Mouse (Mus musculus): ENCODE data around the gene Noa1. TPM values are rescaled to one million over a fixed set of nuclear protein-coding genes. Genes with fewer than 3 reads are reported as not detected.

Gene Noa1
- polyA plus RNA-seq, 1 experiment = 29.5 TPM

- no peaks in the 10 kb centered on the region for H3K4me1 ChIP-seq (ENCODE audit: control insufficient read depth, insufficient read depth, insufficient read length, low read length)
- no peak overlapping the region for H3K4me3 ChIP-seq (ENCODE audit: insufficient read depth, low read depth, low read length)
- no peak overlapping the region for H3K27ac ChIP-seq (replicated peaks; ENCODE audit: low read depth, low read length)
These were observed 57.6 kb downstream of the Noa1 start for GRCm38 (mm10) chr5:77252115-77252827.

DNA sequence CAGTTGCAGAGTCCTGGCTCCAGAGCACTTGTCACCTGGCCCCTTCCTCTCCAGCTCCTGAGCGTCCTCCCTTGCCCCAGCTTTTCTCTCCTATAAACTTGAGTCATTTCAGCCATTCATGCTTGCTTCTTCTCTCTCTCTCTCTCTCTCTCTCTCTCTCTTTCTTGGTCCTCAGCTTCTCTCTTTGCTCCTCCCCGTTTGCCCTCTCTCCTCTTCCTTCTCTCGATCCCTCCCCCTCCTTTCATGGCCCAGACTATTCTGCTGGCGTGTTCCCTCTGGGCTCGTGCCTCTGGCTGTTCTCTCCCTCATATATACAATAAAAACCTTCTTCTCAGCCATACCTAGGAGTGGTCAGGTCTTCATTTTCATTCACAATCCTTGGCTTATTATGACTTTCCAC lies 58.2 kb downstream of the Noa1 start:
- Histone ChIP-seq H3K4me3 (ENCODE audit: insufficient read depth, low read depth, low read length) (no peak overlapping the region), H3K27ac (replicated peaks; ENCODE audit: low read depth, low read length) (no peak overlapping the region), H3K4me1 (ENCODE audit: control insufficient read depth, insufficient read depth, insufficient read length, low read length) (no peaks in the 10 kb centered on the region)

DNA sequence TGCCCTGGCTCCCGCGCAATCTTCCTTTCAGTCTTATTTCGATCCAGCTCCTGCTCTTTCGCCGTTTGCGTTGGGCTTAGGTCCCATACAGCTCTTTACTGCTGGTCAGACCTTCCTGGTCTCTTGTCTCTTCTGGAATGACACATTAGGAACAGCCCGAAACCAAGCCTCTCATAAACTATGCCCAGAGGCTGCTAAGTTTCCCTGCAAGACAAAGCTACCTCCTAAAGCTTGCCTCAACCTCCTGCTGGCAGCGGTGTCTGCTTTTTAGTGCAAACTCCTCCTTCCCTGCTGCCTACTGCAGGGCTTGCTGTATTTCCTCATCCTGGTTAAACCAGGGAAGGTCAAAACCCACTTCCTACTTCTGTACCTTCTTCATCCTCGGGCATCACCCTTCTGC lies 59.8 kb downstream of the Noa1 start:
- H3K4me1 ChIP-seq (ENCODE audit: control insufficient read depth, insufficient read depth, insufficient read length, low read length) = no peaks in the 10 kb centered on the region
- no peak overlapping the region for H3K4me3 ChIP-seq (ENCODE audit: insufficient read depth, low read depth, low read length)
- H3K27ac ChIP-seq (replicated peaks; ENCODE audit: low read depth, low read length) = no peak overlapping the region

DNA sequence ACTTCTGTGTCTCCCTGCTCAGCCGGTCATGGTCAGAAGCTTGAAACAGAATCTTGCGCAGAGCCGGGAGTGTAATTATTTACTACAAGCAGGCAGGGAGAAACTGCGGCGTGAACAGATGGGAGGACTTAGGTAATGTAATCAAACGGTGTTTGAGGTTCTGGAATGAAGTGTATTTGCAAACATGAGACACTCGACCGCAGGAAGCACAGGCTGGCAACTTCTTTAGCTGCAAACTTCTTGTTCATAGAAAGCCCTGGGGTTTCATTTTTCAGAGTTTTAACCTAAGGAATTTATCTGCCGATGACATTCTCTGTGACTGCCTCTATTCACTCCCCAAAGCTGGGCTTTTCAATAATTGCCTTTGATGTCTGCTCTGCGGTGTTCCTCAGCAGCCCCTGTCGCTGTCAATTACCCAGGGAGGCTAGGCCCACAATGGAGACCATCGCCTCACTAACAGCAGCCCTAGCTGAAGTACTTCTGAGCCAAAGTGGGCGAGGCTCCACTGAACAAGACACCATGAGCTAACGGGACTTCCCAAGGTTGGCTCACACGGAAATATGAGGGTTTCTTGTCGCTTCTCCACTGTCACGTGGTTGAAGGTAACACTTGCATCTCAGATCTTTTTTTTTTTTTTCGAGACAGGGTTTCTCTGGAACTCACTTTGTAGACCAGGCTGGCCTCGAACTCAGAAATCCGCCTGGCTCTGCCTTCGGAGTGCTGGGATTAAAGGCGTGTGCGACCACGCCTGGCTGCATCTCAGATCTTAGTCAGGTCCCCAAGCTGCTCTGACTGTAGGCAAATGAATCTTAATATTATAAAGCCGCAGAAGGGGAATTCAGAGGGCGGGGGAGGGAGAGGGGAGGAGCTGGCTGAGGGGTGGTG lies 63.9 kb downstream of the Noa1 start:
- no peak overlapping the region for H3K27ac ChIP-seq (replicated peaks; ENCODE audit: low read depth, low read length)
- no peaks in the 10 kb centered on the region for H3K4me1 ChIP-seq (ENCODE audit: control insufficient read depth, insufficient read depth, insufficient read length, low read length)
- peak overlapping the region; percentile 49 for H3K4me3 ChIP-seq (ENCODE audit: insufficient read depth, low read depth, low read length)

DNA sequence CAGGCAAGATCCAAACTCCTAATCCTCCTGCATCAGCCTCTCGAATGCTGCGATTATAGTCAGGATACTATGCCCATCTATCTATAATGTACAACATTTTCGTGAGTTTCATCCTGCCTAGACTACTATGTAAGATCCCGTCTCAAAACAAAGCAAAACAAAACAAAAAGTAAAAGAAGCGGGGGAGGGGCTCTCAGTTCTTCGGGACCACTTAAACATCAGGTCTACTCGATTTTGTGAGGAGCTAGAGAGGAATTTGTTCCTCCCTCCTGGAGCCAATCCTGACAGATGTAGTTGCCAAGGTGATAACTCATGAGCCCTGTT lies 64.5 kb downstream of the Noa1 start:
- Histone ChIP-seq H3K27ac (replicated peaks; ENCODE audit: low read depth, low read length) (no peak overlapping the region), H3K4me1 (ENCODE audit: control insufficient read depth, insufficient read depth, insufficient read length, low read length) (no peaks in the 10 kb centered on the region), H3K4me3 (ENCODE audit: insufficient read depth, low read depth, low read length) (peak overlapping the region; percentile 49)

- no peak overlapping the region for H3K4me3 ChIP-seq (ENCODE audit: insufficient read depth, low read depth, low read length)
These were observed 65.4 kb downstream of the Noa1 start for GRCm38 (mm10) chr5:77244331-77244987.

More at GRCm38 (mm10) chr5:77244331-77244987, 65.4 kb downstream of the Noa1 start:
- Histone ChIP-seq H3K4me1 (ENCODE audit: control insufficient read depth, insufficient read depth, insufficient read length, low read length) (no peaks in the 10 kb centered on the region), H3K27ac (replicated peaks; ENCODE audit: low read depth, low read length) (no peak overlapping the region)

Other genes with a start within 250 kb of the Noa1 start
- gene Hopx, start 195.0 kb downstream of the Noa1 start, polyA plus RNA-seq (2012; ENCODE audit: insufficient read depth, insufficient read length, missing spikeins) = 5.0 and 10.8 TPM in 2 replicates
- gene Spink2, start 98.6 kb downstream of the Noa1 start, polyA plus RNA-seq (2012; ENCODE audit: insufficient read depth, insufficient read length, missing spikeins) = not detected in 2 replicates
- 7.0 TPM in 2 replicates for gene Rest, start 44.6 kb downstream of the Noa1 start, polyA plus RNA-seq (2012; ENCODE audit: insufficient read depth, insufficient read length, missing spikeins)
- 25.0 and 43.6 TPM in 2 replicates for gene Polr2b, start 63 bp upstream of the Noa1 start, polyA plus RNA-seq (2012; ENCODE audit: insufficient read depth, insufficient read length, missing spikeins)
- gene Igfbp7, start 98.0 kb upstream of the Noa1 start, polyA plus RNA-seq (2012; ENCODE audit: insufficient read depth, insufficient read length, missing spikeins) = 85.5 and 137 TPM in 2 replicates